Mouse (Mus musculus): ENCODE results near the gene Sh2d7. TPM values are rescaled to one million over a fixed set of nuclear protein-coding genes. Genes with fewer than 3 reads are reported as not detected.
"Not testable (repeated sequence)": the region's sequence is repeated elsewhere in the genome, so short reads cannot be mapped to it uniquely, and the experiment has no call there.

Gene Sh2d7
- polyA plus RNA-seq, 1 experiment = 0.10 TPM

DNA sequence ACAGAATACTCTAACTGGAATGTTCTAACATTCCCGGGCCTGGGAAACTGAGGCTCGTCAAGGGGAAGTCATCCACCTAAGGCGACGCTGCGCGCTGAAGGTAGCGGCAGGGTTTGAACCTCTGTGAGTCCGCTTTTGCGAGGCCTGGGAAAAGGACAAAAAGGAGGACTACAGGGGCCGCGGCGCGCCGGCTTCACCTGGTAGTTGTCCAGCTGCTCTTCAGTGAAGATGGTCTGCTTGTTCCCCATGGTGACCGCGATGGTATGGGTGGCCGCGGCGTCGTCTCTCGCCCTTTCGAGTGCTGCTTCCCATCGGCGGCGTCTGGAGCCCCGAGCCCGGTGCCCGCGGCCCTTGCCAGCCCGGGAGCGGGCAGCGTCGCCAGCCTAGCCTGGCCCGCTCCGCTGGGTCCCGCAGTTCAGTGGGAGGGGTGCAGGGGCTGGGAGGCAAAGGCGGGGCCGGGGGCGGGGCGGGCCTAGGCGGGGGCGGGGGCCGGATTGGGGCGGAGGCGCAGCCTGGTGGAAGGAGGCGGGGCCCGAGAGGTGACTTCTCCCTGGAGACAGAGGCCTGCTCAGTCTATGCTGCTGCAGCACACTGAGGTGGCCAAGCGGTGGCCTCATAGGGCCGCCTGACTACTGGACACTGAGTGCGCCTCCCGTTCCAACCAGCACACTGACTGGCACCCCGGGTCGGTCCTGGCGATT is 21.1 kb downstream of the Sh2d7 start, which contains the start of gene Cib2:
Gene Cib2 (minus strand): TSS at position 448 of the 701 bp plus-strand sequence.
- TF ChIP-seq POLR2A (IDR thresholded peaks at IDR 0.05; ENCODE audit: extremely low read depth, insufficient read depth, low read length) = peak; percentile 40; the same call in 1 of the 2 replicates
- TF ChIP-seq CTCF (IDR thresholded peaks at IDR 0.05; ENCODE audit: extremely low read depth, insufficient read depth, low read length) = no peak
- H3K4me1 ChIP-seq (ENCODE audit: control insufficient read depth, insufficient read depth, low read length) = no peaks in the 10 kb centered on the region; the same call in none of the 2 replicates
- H3K27ac ChIP-seq (ENCODE audit: insufficient read depth, low read length) = no peak within 1 kb of the TSS
- H3K4me3 ChIP-seq (ENCODE audit: insufficient read depth, low read length) = peak within 1 kb of the TSS; percentile 74

DNA sequence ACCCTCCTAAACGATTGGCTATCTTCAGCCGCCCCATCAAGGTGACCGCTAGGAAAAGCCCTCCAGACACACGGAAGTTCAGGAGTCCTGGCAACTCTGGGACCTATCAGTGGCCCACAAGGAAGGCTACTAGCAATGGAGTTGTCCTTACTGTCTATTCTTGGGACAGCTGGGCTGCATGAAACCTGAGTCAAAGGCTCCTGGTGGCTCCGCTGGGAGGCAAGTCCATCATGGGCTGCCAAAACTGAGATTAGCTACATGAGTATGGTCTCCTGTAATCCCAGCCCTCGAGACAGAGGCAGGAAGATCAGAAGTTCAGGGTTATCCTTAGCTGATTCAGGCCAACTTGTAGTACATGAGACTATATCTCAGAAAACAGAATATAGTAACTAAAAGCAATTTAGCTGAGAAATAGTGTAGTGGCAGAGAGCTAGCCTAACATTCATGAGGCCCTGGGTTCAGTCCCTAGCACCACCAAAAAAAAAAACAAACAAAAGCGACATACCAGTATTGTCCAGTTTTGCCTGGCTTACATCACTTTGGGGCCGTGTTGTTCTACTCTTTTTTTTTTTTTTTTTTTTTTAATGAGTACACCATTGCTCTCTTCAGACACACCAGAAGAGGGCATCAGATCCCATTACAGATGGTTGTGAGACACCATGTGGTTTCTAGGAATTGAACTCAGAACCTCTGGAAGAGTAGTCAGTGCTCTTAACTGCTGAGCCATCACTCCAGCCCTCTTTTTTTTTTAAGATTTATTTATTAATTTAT is 22.2 kb downstream of the Sh2d7 start:
- TF ChIP-seq CTCF (IDR thresholded peaks at IDR 0.05; ENCODE audit: extremely low read depth, insufficient read depth, low read length) (no peak), POLR2A (IDR thresholded peaks at IDR 0.05; ENCODE audit: extremely low read depth, insufficient read depth, low read length) (no peak)
- Histone ChIP-seq H3K4me3 (ENCODE audit: insufficient read depth, low read length) (no peak overlapping the region), H3K4me1 (ENCODE audit: control insufficient read depth, insufficient read depth, low read length) (no peaks in the 10 kb centered on the region; the same call in 1 of the 2 replicates), H3K27ac (ENCODE audit: insufficient read depth, low read length) (no peak overlapping the region)

DNA sequence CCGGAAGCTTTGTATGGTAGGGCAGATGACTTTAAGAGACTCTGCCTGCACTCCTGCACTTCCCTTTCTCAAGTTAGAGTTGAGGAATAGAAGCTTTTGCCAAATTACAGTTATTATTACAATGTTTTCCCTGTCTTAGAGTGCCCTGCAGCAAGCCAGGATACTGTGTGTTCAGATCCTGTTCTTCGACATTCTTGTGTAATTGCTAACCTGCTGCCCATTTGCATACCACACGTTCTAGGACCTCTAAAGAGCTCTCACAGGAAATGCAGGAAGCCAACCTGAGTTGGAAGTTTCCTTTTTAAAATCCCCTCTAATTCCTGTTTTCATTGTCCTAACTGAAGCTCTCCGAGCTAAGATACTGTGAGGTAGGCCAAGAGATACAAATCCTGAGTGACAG is 28.2 kb downstream of the Sh2d7 start:
- Histone ChIP-seq H3K27ac (ENCODE audit: insufficient read depth, low read length) (no peak overlapping the region), H3K4me3 (ENCODE audit: insufficient read depth, low read length) (no peak overlapping the region), H3K4me1 (ENCODE audit: control insufficient read depth, insufficient read depth, low read length) (no peaks in the 10 kb centered on the region)
- no peak for TF ChIP-seq CTCF (IDR thresholded peaks at IDR 0.05; ENCODE audit: extremely low read depth, insufficient read depth, low read length)
- TF ChIP-seq POLR2A (IDR thresholded peaks at IDR 0.05; ENCODE audit: extremely low read depth, insufficient read depth, low read length) = no peak

DNA sequence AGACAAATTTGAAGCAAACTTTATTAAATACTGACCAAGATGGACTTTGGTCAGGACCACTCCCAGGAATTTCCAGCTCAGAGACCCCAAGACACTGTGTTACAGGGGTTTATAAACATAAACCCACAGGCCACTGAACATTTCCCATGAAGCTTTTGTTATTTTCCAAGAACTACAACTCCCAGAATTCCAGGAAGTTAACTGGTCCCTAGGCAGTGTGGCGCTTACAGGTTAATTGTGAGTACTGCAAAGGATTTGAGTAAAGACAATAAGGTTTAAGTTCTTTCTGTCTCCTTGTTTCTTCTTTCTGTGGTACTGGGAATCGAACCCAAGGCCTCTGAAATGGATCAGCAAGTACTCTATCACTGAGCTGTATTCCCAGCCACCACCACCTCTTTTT is 29.9 kb downstream of the Sh2d7 start:
- no peak for TF ChIP-seq CTCF (IDR thresholded peaks at IDR 0.05; ENCODE audit: extremely low read depth, insufficient read depth, low read length)
- no peak for TF ChIP-seq POLR2A (IDR thresholded peaks at IDR 0.05; ENCODE audit: extremely low read depth, insufficient read depth, low read length)
- Histone ChIP-seq H3K4me1 (ENCODE audit: control insufficient read depth, insufficient read depth, low read length) (no peaks in the 10 kb centered on the region), H3K4me3 (ENCODE audit: insufficient read depth, low read length) (no peak overlapping the region), H3K27ac (ENCODE audit: insufficient read depth, low read length) (no peak overlapping the region)

DNA sequence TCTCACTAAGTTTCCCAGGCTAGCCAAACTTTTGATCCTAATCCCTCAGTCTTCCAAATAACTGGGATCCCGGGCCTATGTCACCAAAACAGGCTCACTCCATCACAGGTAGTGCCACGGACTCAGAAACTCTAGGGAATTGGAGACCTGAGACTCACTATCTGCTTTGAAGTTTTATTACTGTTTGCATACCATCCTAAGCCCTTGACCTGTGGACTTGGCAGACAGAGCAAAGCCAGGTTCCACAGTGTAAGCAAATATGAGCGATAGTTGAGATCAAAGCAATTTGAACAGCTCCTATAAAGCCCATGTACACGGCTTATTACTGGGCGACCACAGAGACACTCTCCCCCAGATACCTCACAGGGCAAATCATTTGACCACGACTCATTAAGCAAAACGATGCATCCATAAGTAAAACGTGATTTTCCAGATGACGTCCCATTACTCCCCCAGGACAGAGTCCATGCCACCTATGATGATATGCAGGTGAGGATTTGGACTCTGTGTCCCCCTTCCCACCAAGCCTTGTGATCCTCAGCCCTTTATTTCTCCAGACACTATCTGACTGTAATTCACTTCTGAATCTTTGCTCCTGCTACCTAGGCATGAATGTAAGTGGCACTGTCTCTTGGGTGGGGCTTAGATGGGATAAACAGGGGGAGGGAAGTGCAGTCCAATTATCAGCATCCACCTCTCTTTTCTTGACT is 32.5 kb downstream of the Sh2d7 start:
- no peak overlapping the region for H3K4me3 ChIP-seq (ENCODE audit: insufficient read depth, low read length)
- H3K27ac ChIP-seq (ENCODE audit: insufficient read depth, low read length) = no peak overlapping the region
- no peaks in the 10 kb centered on the region for H3K4me1 ChIP-seq (ENCODE audit: control insufficient read depth, insufficient read depth, low read length)
- TF ChIP-seq POLR2A (IDR thresholded peaks at IDR 0.05; ENCODE audit: extremely low read depth, insufficient read depth, low read length) (no peak), CTCF (IDR thresholded peaks at IDR 0.05; ENCODE audit: extremely low read depth, insufficient read depth, low read length) (no peak)

DNA sequence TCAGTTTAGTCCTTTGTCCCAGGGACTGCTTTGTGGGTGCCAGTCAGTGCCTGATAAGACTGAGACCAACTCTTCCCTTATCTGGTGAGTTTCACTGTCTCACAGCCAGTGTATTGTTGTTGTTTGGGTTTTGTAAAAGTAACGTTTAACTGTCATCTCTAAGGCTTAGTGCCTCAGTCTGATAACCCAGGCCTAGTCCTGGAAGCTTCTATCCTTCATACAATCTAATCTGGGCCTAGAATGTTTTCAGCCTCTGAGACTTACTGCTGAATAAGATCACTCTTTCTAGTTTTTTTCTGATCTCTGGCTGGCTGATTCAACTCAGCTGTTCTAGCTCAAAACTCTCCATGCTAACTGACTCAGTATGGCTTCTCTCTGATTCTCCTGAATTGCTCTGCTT is 44.9 kb downstream of the Sh2d7 start:
- no peak overlapping the region for H3K4me3 ChIP-seq (ENCODE audit: insufficient read depth, low read length)
- H3K27ac ChIP-seq (ENCODE audit: insufficient read depth, low read length) = no peak overlapping the region
- peaks cover 7% of the 10 kb centered on the region for H3K4me1 ChIP-seq (ENCODE audit: control insufficient read depth, insufficient read depth, low read length)
- TF ChIP-seq POLR2A (IDR thresholded peaks at IDR 0.05; ENCODE audit: extremely low read depth, insufficient read depth, low read length) = no peak
- TF ChIP-seq CTCF (IDR thresholded peaks at IDR 0.05; ENCODE audit: extremely low read depth, insufficient read depth, low read length) = no peak

DNA sequence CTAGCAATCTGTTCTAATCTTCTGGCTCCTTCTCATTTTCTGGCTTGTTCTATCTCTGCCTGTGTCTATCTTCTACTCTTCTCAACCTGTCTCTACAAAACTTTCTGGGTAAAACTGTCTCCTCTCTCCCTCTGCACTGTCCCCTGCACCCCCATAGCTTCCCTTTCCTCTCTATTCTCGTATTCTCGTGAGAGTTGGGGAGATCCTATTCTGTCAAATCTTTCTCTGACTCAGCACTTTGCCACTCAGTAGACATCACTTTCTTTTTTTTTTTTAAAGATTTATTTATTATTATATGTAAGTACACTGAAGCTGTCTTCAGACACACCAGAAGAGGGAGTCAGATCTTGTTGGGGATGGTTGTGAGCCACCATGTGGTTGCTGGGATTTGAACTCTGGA is 45.3 kb downstream of the Sh2d7 start:
- H3K4me3 ChIP-seq (ENCODE audit: insufficient read depth, low read length); H3K4me1 ChIP-seq (ENCODE audit: control insufficient read depth, insufficient read depth, low read length); H3K27ac ChIP-seq (ENCODE audit: insufficient read depth, low read length): not testable (repeated sequence)

DNA sequence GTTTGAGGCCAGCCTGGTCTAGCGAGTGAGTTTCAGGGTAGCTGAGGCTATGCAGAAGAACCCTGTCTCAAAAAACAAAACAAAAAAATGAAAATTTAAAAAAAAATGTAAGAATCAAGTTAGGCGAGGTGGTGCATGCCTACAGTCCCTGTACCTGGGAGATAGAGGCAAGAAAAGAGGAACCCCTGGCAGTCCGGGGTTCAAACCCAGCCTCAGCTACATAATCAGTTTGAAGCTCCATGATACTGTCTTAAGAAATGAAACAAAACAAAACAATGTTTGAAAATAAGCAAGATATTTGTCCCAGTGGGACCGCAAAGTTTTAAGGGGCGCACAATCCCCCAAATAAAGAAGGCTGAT is 47.0 kb downstream of the Sh2d7 start:
- peaks cover 8% of the 10 kb centered on the region for H3K4me1 ChIP-seq (ENCODE audit: control insufficient read depth, insufficient read depth, low read length)
- peak overlapping the region; percentile 69; the same call in 1 of the 2 replicates for H3K4me3 ChIP-seq (ENCODE audit: insufficient read depth, low read length)
- no peak for TF ChIP-seq CTCF (IDR thresholded peaks at IDR 0.05; ENCODE audit: extremely low read depth, insufficient read depth, low read length)
- TF ChIP-seq POLR2A (IDR thresholded peaks at IDR 0.05; ENCODE audit: extremely low read depth, insufficient read depth, low read length) = no peak
- no peak overlapping the region for H3K27ac ChIP-seq (ENCODE audit: insufficient read depth, low read length)

DNA sequence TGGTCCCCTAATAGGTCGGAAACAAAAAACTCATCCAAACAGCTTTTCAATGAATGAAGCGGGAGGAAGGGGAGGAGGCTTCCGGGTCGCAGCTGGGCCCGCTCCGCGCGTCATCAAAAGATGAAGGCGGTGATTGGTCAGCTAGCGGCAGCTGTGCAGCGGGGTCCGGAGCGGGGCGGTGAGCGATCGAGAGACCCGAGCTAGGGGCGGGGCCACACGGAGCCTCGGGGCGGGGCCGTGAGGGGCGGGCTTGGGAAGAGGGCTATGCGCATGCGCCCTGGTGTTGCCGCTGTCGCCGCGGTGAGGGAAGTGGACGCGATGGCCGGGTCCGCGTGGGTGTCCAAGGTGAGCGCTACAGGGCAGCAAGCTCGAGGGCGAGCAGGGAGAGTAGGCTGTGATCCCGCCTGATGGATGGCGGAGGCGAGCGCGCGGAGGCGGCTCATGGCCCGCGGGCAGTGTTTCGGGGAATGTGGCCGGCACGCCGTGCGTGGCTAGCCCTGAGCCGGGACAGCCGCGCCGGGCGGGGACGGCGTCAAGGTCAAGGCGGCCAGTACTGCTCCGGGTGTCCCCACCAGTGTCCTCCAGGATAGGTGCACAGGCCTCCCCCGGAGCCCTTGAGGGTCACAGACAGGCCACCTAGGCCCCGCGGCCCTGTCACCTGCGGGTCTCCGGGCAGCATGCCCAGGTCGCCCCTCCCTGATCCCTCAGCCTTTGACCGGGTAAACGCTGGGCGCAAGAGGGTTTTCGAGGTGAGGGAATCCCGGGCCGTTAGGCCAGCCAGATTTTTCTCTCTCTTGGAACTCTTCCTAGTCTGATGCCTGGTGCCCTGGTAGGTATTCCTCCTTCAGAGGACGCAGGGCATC is 47.6 kb downstream of the Sh2d7 start, which contains the start of gene Idh3a:
Gene Idh3a (plus strand): TSS at position 136 of the 863 bp plus-strand sequence.
- H3K27ac ChIP-seq (ENCODE audit: insufficient read depth, low read length) = peak within 1 kb of the TSS; percentile 30

More for the DNA sequence above, 47.6 kb downstream of the Sh2d7 start, which contains the start of gene Idh3a:
- peaks cover 8% of the 10 kb centered on the region for H3K4me1 ChIP-seq (ENCODE audit: control insufficient read depth, insufficient read depth, low read length)
- H3K4me3 ChIP-seq (ENCODE audit: insufficient read depth, low read length) = peak within 1 kb of the TSS; percentile 69
- TF ChIP-seq CTCF (IDR thresholded peaks at IDR 0.05; ENCODE audit: extremely low read depth, insufficient read depth, low read length) (no peak), POLR2A (IDR thresholded peaks at IDR 0.05; ENCODE audit: extremely low read depth, insufficient read depth, low read length) (peak; percentile 77; the same call in 1 of the 2 replicates)
